Mouse (Mus musculus) cortical plate, adult 2 months (tissue): ENCODE data around the gene Dtnbp1.

ENCODE experiments used
- CTCF ChIP-seq: fragments of 200-500 bp; IDR thresholded peaks from 2 replicates; pipeline ENCODE4 v1.5.1; 2011; ENCODE audit warnings: mild to moderate bottlenecking, control low read depth, low read length; ENCODE audit not compliant: insufficient read depth; ENCODE audit errors: extremely low read depth
- POLR2A ChIP-seq: fragments of 200-500 bp; IDR thresholded peaks from 2 replicates; pipeline ENCODE4 v1.6.1; 2011; ENCODE audit warnings: mild to moderate bottlenecking, low read length, control low read depth; ENCODE audit not compliant: insufficient read depth; ENCODE audit errors: extremely low read depth

- no peak for TF ChIP-seq POLR2A
- no peak for TF ChIP-seq CTCF
These were observed 75.6 kb downstream of the Dtnbp1 start for GRCm38 (mm10) chr13:44926311-44926710.
